Mouse (Mus musculus) G1E (cell line): ENCODE data around the gene Nol10. TPM values are rescaled to one million over a fixed set of nuclear protein-coding genes. Genes with fewer than 3 reads are reported as not detected.

Source experiments
- ATAC-seq: 2 replicates; pipeline ENCODE4 v1.8.0; 2016; ENCODE audit warnings: mild to moderate bottlenecking; ENCODE audit not compliant: insufficient number of reproducible peaks, poor library complexity, low FRiP score, severe bottlenecking; ENCODE audit errors: extremely low read depth
- DNase-seq: peaks from one replicate; pipeline ENCODE4 v3.0.0; 2012; ENCODE audit warnings: low spot score
- H3K27me3 ChIP-seq: 2 replicates; pipeline ENCODE4 v1.6.1; 2012; ENCODE audit warnings: mild to moderate bottlenecking, low read length, inconsistent platforms; ENCODE audit not compliant: insufficient read depth
- H3K36me3 ChIP-seq: replicated peaks from 2 replicates; pipeline ENCODE3; 2012; ENCODE audit warnings: mild to moderate bottlenecking, inconsistent platforms
- H3K4me1 ChIP-seq: 2 replicates; pipeline ENCODE4 v1.6.1; 2012; ENCODE audit warnings: low read depth, low read length, inconsistent platforms, mixed read lengths; ENCODE audit not compliant: insufficient read depth
- H3K4me3 ChIP-seq: 2 replicates; pipeline ENCODE4 v1.5.1; 2012; ENCODE audit warnings: low read depth, mild to moderate bottlenecking, inconsistent platforms, low read length, moderate library complexity, mixed read lengths
- H3K9me3 ChIP-seq: replicated peaks from 2 replicates; pipeline ENCODE4 v1.6.1; 2012; ENCODE audit warnings: inconsistent platforms
- CTCF ChIP-seq: IDR thresholded peaks from 2 replicates; pipeline ENCODE4 v1.5.1; 2012; ENCODE audit warnings: low read depth, low read length, inconsistent platforms, mixed read lengths
- GATA1 ChIP-seq: IDR thresholded peaks from 2 replicates; pipeline ENCODE4 v1.6.1; 2012; ENCODE audit warnings: borderline replicate concordance, low read length, inconsistent platforms, mixed read lengths
- GATA2 ChIP-seq: IDR thresholded peaks from 2 replicates; pipeline ENCODE4 v1.6.1; 2012; ENCODE audit warnings: low read depth, low read length, inconsistent platforms, borderline replicate concordance
- POLR2AphosphoS5 ChIP-seq: IDR thresholded peaks from 2 replicates; pipeline ENCODE4 v1.6.1; 2012; ENCODE audit warnings: low read depth, low read length, inconsistent platforms; ENCODE audit not compliant: insufficient replicate concordance
- TAL1 ChIP-seq: conservative IDR thresholded peaks from 2 replicates; pipeline ENCODE4 v1.6.1; 2012; ENCODE audit warnings: low read depth, low read length, inconsistent platforms, mixed read lengths
- polyA plus RNA-seq: library from polyadenylated mRNA; stranded (reverse); fragments of >175 nt; gene quantifications from 2 replicates; pipeline ENCODE4 v1.2.3, GENCODE M21; 2012
- total RNA-seq, 2 experiments: library from RNA; stranded (forward) in 1 of 2; stranded (reverse) in 1 of 2; fragments of 200-1000 nt in 1 of 2; fragments of >200 nt in 1 of 2; fragmentation: Nextera tagmentation in 1 of 2; gene quantifications; 2 replicates each; pipeline ENCODE4 v1.2.3; 2014 to 2017

The Nol10 gene
- total and polyA plus RNA-seq, 3 experiments, result 10.2 to 25.7 (median 18.6) TPM

DNA sequence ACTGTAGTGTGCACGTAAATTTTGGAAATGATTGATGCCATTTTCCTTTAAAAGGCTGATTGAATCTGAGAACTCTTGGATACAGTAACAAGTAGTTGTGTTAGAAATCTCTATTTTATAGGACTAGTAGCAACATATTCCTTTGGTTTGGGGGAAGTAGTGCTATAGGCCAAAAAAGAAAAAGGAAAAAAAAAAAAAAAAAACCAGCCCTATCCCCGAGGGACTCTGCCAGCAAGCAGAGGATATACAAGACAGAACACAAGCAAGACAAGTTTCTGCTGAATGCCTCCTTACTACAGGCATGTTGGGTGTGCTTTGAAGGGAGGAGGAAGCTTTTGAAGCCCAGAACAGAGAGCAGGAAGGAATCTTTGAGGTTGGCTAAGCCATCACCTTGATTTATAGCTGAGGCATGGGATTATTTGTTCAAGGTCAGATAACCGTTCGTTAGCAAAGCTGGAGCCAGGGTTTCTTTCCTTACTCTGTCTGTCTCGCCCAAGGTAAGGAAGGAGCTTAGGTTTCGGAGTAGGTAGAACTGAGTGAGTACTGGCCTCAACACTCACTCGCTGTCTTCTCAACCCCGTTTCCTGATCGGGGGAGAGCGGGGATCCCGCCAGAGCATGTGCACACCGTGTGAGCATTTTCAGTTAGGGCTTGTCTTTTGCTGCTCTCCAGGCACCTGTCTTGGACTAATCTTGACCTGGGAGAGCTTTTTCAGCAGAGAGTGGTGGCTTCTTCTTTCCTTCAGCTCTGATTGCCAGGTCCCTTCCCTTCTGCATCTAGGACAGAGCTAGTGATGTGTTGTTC lies 39.3 kb downstream of the Nol10 start:
- no peaks in the 10 kb centered on the region for H3K27me3 ChIP-seq
- no peaks in the 10 kb centered on the region for H3K4me1 ChIP-seq
- no peak for TF ChIP-seq GATA1
- peaks cover 85% of the 10 kb centered on the region for H3K36me3 ChIP-seq
- H3K9me3 ChIP-seq, result no peaks in the 10 kb centered on the region
- no peak overlapping the region for H3K4me3 ChIP-seq
- no peak for DNase-seq
- no peak for ATAC-seq

DNA sequence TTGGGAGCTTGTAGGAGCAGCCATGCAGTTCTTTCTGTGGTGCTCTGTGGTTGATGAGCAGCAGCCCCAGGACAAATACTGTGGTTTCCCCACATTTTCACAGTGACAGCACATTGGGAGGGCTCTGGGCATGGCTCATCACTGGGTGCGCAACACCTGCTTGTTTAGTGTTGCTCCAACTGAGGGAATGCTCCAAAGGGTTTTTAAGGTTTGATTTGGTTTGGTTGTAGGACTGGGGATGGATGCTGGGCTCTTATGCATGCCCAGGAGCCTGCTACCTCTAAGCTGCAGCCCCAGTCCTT lies 39.8 kb downstream of the Nol10 start:
- H3K36me3 ChIP-seq, result peaks cover 84% of the 10 kb centered on the region
- no peaks in the 10 kb centered on the region for H3K4me1 ChIP-seq
- H3K9me3 ChIP-seq, result no peaks in the 10 kb centered on the region
- no peak overlapping the region for H3K4me3 ChIP-seq
- ATAC-seq (no peak), DNase-seq (no peak)
- TF ChIP-seq GATA2 (no peak), GATA1 (no peak), CTCF (no peak), TAL1 (no peak), POLR2AphosphoS5 (no peak)
- no peaks in the 10 kb centered on the region for H3K27me3 ChIP-seq

DNA sequence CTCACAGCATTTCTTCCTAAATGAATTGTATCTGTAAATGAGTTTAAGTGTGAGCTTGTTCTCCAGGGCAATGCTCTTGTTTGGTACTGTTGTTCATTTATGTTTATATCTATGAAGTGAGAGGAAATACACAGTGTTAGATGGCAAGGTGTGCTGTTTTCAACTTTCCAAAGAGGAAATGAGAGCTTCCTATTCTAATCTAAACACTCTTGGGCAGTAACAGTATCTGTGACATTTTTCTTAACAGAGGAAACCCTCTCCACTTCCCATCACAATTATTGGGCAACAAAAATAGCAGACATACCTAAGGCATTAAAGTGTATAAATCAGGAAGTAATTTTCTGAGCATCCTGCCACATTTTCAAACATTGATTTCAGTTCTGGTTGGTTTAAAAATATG lies 41.8 kb downstream of the Nol10 start:
- no peaks in the 10 kb centered on the region for H3K27me3 ChIP-seq
- H3K9me3 ChIP-seq, result no peaks in the 10 kb centered on the region
- no peak for DNase-seq
- H3K36me3 ChIP-seq, result peaks cover 87% of the 10 kb centered on the region
- ATAC-seq, result no peak
- TF ChIP-seq GATA1 (no peak), TAL1 (no peak), GATA2 (no peak), CTCF (no peak), POLR2AphosphoS5 (no peak)
- H3K4me1 ChIP-seq, result no peaks in the 10 kb centered on the region
- H3K4me3 ChIP-seq, result no peak overlapping the region

GRCm38 (mm10) chr12:17390510-17390909 lies 42.3 kb downstream of the Nol10 start:
- H3K36me3 ChIP-seq, result peaks cover 87% of the 10 kb centered on the region
- no peak for DNase-seq

DNA sequence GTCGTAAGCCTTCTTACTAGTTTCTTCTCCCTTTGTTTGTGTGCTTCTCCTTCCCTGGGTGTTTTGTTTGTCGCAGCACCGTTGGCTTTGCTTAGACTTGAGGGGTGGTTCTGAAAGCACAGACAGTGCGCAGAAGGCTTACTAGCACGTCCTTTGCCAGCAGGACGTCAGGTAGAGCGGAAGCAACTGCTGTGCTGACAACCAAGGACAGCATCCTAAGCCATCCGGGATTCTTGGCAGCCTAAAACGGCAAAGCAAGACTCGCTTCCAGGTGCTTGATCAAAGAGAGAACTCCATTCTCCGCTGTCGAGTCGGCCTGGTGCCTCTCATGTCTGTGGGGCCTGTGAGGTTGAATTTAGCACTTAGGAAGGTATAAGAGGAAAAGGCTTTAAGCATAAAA lies 44.9 kb downstream of the Nol10 start:
- no peaks in the 10 kb centered on the region for H3K9me3 ChIP-seq
- no peak for ATAC-seq
- TF ChIP-seq CTCF (no peak), POLR2AphosphoS5 (no peak), TAL1 (no peak), GATA1 (no peak), GATA2 (no peak)

More at GRCm38 (mm10) chr12:17390510-17390909, 42.3 kb downstream of the Nol10 start:
- ATAC-seq, result no peak
- no peak for TF ChIP-seq TAL1
- no peak for TF ChIP-seq CTCF
- Histone ChIP-seq H3K4me3 (no peak overlapping the region), H3K9me3 (no peaks in the 10 kb centered on the region), H3K27me3 (no peaks in the 10 kb centered on the region), H3K4me1 (no peaks in the 10 kb centered on the region)

GRCm38 (mm10) chr12:17397150-17397549 lies 48.9 kb downstream of the Nol10 start:
- no peak for TF ChIP-seq GATA1
- no peak for TF ChIP-seq POLR2AphosphoS5
- TF ChIP-seq TAL1, result no peak
- no peak for TF ChIP-seq GATA2
- TF ChIP-seq CTCF, result no peak
- H3K4me3 ChIP-seq, result no peak overlapping the region
- no peaks in the 10 kb centered on the region for H3K4me1 ChIP-seq
- no peak for DNase-seq
- no peak for ATAC-seq
- peaks cover 84% of the 10 kb centered on the region for H3K36me3 ChIP-seq
- H3K27me3 ChIP-seq, result no peaks in the 10 kb centered on the region
- no peaks in the 10 kb centered on the region for H3K9me3 ChIP-seq

More for the DNA sequence above, 44.9 kb downstream of the Nol10 start:
- DNase-seq, result no peak
- Histone ChIP-seq H3K27me3 (no peaks in the 10 kb centered on the region), H3K4me1 (no peaks in the 10 kb centered on the region), H3K4me3 (no peak overlapping the region), H3K36me3 (peaks cover 79% of the 10 kb centered on the region)
